Mouse (Mus musculus) gastrocnemius, postnatal 10 days (tissue): ENCODE data around the gene Frmd7. TPM values are rescaled to one million over a fixed set of nuclear protein-coding genes. Genes with fewer than 3 reads are reported as not detected.

ENCODE experiments used
- DNase-seq: peaks from one replicate; pipeline ENCODE4 v3.0.0; 2021; ENCODE audit warnings: mixed read lengths
- total RNA-seq, 2 experiments: library from RNA; stranded (reverse); gene quantifications; 2 replicates each; pipeline ENCODE4 v1.2.3; 2021

Frmd7 gene
- total RNA-seq, 2 experiments from 2014 or later: 0.78 to 1.2 TPM

- DNase-seq: no peak
These were observed 77.8 kb downstream of the Frmd7 start for GRCm38 (mm10) chrX:50864734-50865133.

GRCm38 (mm10) chrX:50863771-50864170 lies 78.7 kb downstream of the Frmd7 start:
- DNase-seq: no peak

GRCm38 (mm10) chrX:50850428-50851184 lies 91.9 kb downstream of the Frmd7 start:
- no peak for DNase-seq

Other genes with a start within 250 kb of the Frmd7 start
- gene Stk26, start 101.7 kb downstream of the Frmd7 start, total RNA-seq: 1 to 10 TPM; 3.5 to 5.8 TPM
- 10 to 100 TPM; 37.2 to 37.3 TPM for gene Rap2c, start 75.3 kb upstream of the Frmd7 start, total RNA-seq